Comparison of ENCODE assay signal across 8 mouse cellular contexts in genomic region chr4:86750346-86750945, GRCm38 (mm10). TPM values are rescaled to one million over a fixed set of nuclear protein-coding genes. Genes with fewer than 3 reads are reported as not detected.
DNase-seq lines count a peak whose midpoint lies in the region; ATAC-seq and TF ChIP-seq lines count a peak whose summit lies in the region.

No protein-coding gene starts in this region.

- ATAC-seq in kidney, embryonic 16.5 days (ENCODE audit: low FRiP score, low TSS enrichment) = no peak
- ATAC-seq in heart, postnatal 0 days (ENCODE audit: insufficient read depth, low read depth) = no peak
- ATAC-seq in megakaryocyte progenitor cell, adult 5-6 weeks (replicated peaks; ENCODE audit: poor library complexity) = peak; percentile 21

- H3K4me3 ChIP-seq in kidney, embryonic 16.5 days (ENCODE audit: low read length) = 0 out of 2 replicates have a peak overlapping the region, but pooled peaks have one; percentile 13
- H3K4me3 ChIP-seq in heart, postnatal 0 days (ENCODE audit: low read depth, low read length) = peak overlapping the region; percentile 95; the same call in 1 of the 2 replicates

- H3K4me2 ChIP-seq in kidney, embryonic 16.5 days (replicated peaks; ENCODE audit: low read depth, low read length) = peak overlapping the region; percentile 39
- H3K4me2 ChIP-seq in heart, postnatal 0 days (ENCODE audit: low read depth, low read length) = peak overlapping the region; percentile 80

- 65% methylated on average over 10 of the region's 10 CpGs for WGBS in kidney, embryonic 16.5 days
- WGBS in heart, postnatal 0 days = 51% methylated on average over 10 of the region's 10 CpGs

- no peak for DNase-seq in kidney, postnatal 4 days
- peak; percentile 71 for DNase-seq in brain, adult 2 months (ENCODE audit: low read depth, low spot score)
- DNase-seq in heart, postnatal 0 days (ENCODE audit: low spot score) = no peak
- DNase-seq in spleen, postnatal 14 days (ENCODE audit: low spot score in 2 of 2) = no peak
- no peak for DNase-seq in embryo, embryonic 10.5 days (ENCODE audit: low spot score)
- DNase-seq in cerebellum, adult 18-20 months = no peak

- H3K27me3 ChIP-seq in kidney, embryonic 16.5 days (ENCODE audit: insufficient read depth, low read length) = no peaks in the 10 kb centered on the region
- H3K27me3 ChIP-seq in heart, postnatal 0 days (ENCODE audit: control insufficient read depth, insufficient read depth, low read length) = no peaks in the 10 kb centered on the region

- no peak for TF ChIP-seq CTCF in heart, postnatal 0 days (IDR thresholded peaks at IDR 0.05; ENCODE audit: low read depth)

- no peak overlapping the region; the same call in 1 of the 2 replicates for H3K9ac ChIP-seq in kidney, embryonic 16.5 days (replicated peaks; ENCODE audit: low read length)
- peak overlapping the region; percentile 33; the same call in 1 of the 2 replicates for H3K9ac ChIP-seq in heart, postnatal 0 days (replicated peaks; ENCODE audit: low read depth, low read length)

- H3K27ac ChIP-seq in kidney, embryonic 16.5 days (ENCODE audit: low read length) = no peak overlapping the region
- peak overlapping the region; percentile 55; the same call in 1 of the 2 replicates for H3K27ac ChIP-seq in heart, postnatal 0 days (ENCODE audit: low read depth)

- no peaks in the 10 kb centered on the region for H3K9me3 ChIP-seq in kidney, embryonic 16.5 days (ENCODE audit: low read length)
- no peaks in the 10 kb centered on the region for H3K9me3 ChIP-seq in heart, postnatal 0 days (replicated peaks; ENCODE audit: control insufficient read depth, low read length)

- H3K4me1 ChIP-seq in kidney, embryonic 16.5 days (ENCODE audit: insufficient read depth, low read length) = peaks cover 13% of the 10 kb centered on the region
- H3K4me1 ChIP-seq in heart, postnatal 0 days (ENCODE audit: control insufficient read depth, insufficient read depth) = peaks cover 25% of the 10 kb centered on the region

- TF ChIP-seq EP300 in heart, postnatal 0 days (IDR thresholded peaks at IDR 0.05; ENCODE audit: low read depth) = no peak

- H3K36me3 ChIP-seq in kidney, embryonic 16.5 days (ENCODE audit: insufficient read depth, low read length) = no peaks in the 10 kb centered on the region
- no peaks in the 10 kb centered on the region for H3K36me3 ChIP-seq in heart, postnatal 0 days (replicated peaks; ENCODE audit: control insufficient read depth, insufficient read depth, low read length)

RNA-seq across cellular contexts. Expression of gene Dennd4c, which starts 2.1 kb away (rescaled TPM):
- polyA plus RNA-seq in kidney, embryonic 16.5 days (2015; fragmentation: Nextera tagmentation; extraction: Ambion mirVana) = 6.5 and 7.6 TPM in 2 replicates
- 19.2 and 28.6 TPM in 2 replicates for total RNA-seq in heart, postnatal 0 days (2014; rRNA removed; ENCODE audit: low replicate concordance)
- 2.8 and 3.4 TPM in 2 replicates for polyA plus RNA-seq in heart, postnatal 0 days (2015; fragmentation: Nextera tagmentation; extraction: Ambion mirVana)
- total RNA-seq in megakaryocyte progenitor cell, adult 5-6 weeks (2015) = 34.7 and 39.4 TPM in 2 replicates
- total RNA-seq in megakaryocyte progenitor cell, adult 5-6 weeks (2017) = 18.9 and 28.7 TPM in 2 replicates
